Mouse (Mus musculus): Measurements from ENCODE around the gene Ccnk. TPM values are rescaled to one million over a fixed set of nuclear protein-coding genes. Genes with fewer than 3 reads are reported as not detected.

Ccnk gene
- polyA plus RNA-seq, 1 experiment from 2014 or later = 5.6 TPM

DNA sequence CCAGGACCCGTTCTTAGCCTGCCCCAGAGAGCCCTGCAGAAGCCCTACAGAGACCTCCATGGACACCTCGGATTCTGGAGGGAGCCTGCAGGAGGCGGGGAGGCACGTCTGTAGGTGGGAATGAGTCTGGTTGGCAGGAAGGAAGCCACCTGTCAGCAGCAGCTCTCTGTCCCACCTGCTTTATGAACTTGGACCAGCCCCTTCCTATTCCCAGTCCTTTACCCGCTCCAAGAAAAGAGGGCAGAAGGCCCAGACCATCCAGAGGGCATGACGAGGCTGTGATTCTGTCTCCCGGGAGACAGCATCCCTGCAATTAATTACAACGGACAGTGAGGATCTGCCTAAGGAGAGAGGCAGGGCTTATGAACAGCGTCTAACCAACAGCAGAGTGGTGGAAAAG, 52.5 kb downstream of the Ccnk start:
- Histone ChIP-seq H3K27me3 (ENCODE audit: control insufficient read depth, insufficient read depth, low read length) (no peaks in the 10 kb centered on the region), H3K36me3 (ENCODE audit: control insufficient read depth, insufficient read depth, low read length) (no peaks in the 10 kb centered on the region), H3K4me3 (ENCODE audit: low read depth, low read length) (no peak overlapping the region), H3K9ac (ENCODE audit: low read depth, low read length) (no peak overlapping the region), H3K9me3 (replicated peaks; ENCODE audit: control insufficient read depth, low read length) (no peaks in the 10 kb centered on the region), H3K27ac (ENCODE audit: low read depth, low read length) (no peak overlapping the region), H3K4me2 (no peak overlapping the region), H3K4me1 (ENCODE audit: control insufficient read depth, insufficient read depth, low read length) (peaks cover 63% of the 10 kb centered on the region)
- WGBS (ENCODE audit: insufficient replicate concordance) = 61% methylated on average over 9 of the region's 9 CpGs
- no peak for ATAC-seq (replicated peaks; ENCODE audit: insufficient number of reproducible peaks, low FRiP score, low TSS enrichment)

GRCm38 (mm10) chr12:108233736-108234135, 54.4 kb downstream of the Ccnk start:
- H3K9me3 ChIP-seq (replicated peaks; ENCODE audit: control insufficient read depth, low read length) = no peaks in the 10 kb centered on the region
- no peak overlapping the region for H3K4me2 ChIP-seq
- H3K4me1 ChIP-seq (ENCODE audit: control insufficient read depth, insufficient read depth, low read length) = peaks cover 71% of the 10 kb centered on the region
- no peak overlapping the region for H3K9ac ChIP-seq (ENCODE audit: low read depth, low read length)
- 68% methylated on average over 6 of the region's 6 CpGs for WGBS (ENCODE audit: insufficient replicate concordance)
- ATAC-seq (replicated peaks; ENCODE audit: insufficient number of reproducible peaks, low FRiP score, low TSS enrichment) = no peak
- H3K36me3 ChIP-seq (ENCODE audit: control insufficient read depth, insufficient read depth, low read length) = no peaks in the 10 kb centered on the region
- H3K4me3 ChIP-seq (ENCODE audit: low read depth, low read length) = no peak overlapping the region
- no peaks in the 10 kb centered on the region for H3K27me3 ChIP-seq (ENCODE audit: control insufficient read depth, insufficient read depth, low read length)
- H3K27ac ChIP-seq (ENCODE audit: low read depth, low read length) = no peak overlapping the region

GRCm38 (mm10) chr12:108234832-108235602, 55.6 kb downstream of the Ccnk start:
- Histone ChIP-seq H3K4me3 (ENCODE audit: low read depth, low read length) (no peak overlapping the region), H3K27ac (ENCODE audit: low read depth, low read length) (peak overlapping the region; percentile 18; the same call in 1 of the 2 replicates), H3K4me1 (ENCODE audit: control insufficient read depth, insufficient read depth, low read length) (peaks cover 70% of the 10 kb centered on the region), H3K9me3 (replicated peaks; ENCODE audit: control insufficient read depth, low read length) (no peaks in the 10 kb centered on the region), H3K27me3 (ENCODE audit: control insufficient read depth, insufficient read depth, low read length) (no peaks in the 10 kb centered on the region), H3K9ac (ENCODE audit: low read depth, low read length) (no peak overlapping the region), H3K4me2 (no peak overlapping the region), H3K36me3 (ENCODE audit: control insufficient read depth, insufficient read depth, low read length) (no peaks in the 10 kb centered on the region)
- 60% methylated on average over 14 of the region's 14 CpGs for WGBS (ENCODE audit: insufficient replicate concordance)
- no peak for ATAC-seq (replicated peaks; ENCODE audit: insufficient number of reproducible peaks, low FRiP score, low TSS enrichment)

- H3K27ac ChIP-seq (ENCODE audit: low read depth, low read length) = no peak overlapping the region; the same call in 1 of the 2 replicates
- no peak for ATAC-seq (replicated peaks; ENCODE audit: insufficient number of reproducible peaks, low FRiP score, low TSS enrichment)
- no peak overlapping the region for H3K4me2 ChIP-seq
- H3K36me3 ChIP-seq (ENCODE audit: control insufficient read depth, insufficient read depth, low read length) = no peaks in the 10 kb centered on the region
- H3K9ac ChIP-seq (ENCODE audit: low read depth, low read length) = no peak overlapping the region
- no peaks in the 10 kb centered on the region for H3K27me3 ChIP-seq (ENCODE audit: control insufficient read depth, insufficient read depth, low read length)
- peaks cover 76% of the 10 kb centered on the region for H3K4me1 ChIP-seq (ENCODE audit: control insufficient read depth, insufficient read depth, low read length)
- WGBS (ENCODE audit: insufficient replicate concordance) = 70% methylated on average over 17 of the region's 18 CpGs
- no peak overlapping the region for H3K4me3 ChIP-seq (ENCODE audit: low read depth, low read length)
- no peaks in the 10 kb centered on the region for H3K9me3 ChIP-seq (replicated peaks; ENCODE audit: control insufficient read depth, low read length)
These were observed 56.7 kb downstream of the Ccnk start for GRCm38 (mm10) chr12:108235976-108236555.

DNA sequence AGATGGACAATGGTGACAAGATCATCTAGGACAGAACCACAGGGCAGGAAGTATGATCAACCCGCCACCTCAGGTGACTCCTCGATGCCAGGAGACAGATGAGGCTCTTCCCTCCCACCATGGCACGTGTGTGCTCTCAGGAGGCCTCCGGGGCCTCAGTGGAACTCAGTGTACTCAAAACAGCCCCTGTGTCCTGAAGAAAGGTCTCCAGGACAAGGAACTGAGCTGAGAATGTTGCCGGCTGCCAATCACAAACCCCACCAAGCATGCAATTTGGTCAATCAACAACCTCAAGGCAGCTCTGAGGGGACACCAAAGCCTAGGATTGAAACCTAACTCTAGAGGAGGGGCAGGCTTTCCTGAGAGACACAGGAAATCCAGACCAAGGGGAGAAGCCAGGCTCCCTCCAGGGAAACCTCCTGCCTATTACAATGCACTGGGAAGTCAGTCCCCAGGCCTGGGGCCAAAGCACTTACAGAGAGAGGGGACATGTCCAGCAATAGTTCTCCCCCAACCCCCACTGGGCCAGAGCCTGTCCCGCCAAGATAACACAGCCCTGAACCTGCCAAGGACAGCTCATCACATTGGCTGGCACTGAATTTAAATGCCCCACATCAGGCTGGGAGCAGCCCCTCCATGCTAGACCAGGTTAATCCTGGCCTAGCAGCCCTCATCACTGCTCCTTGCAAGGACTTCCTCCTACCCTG, 58.1 kb downstream of the Ccnk start:
- no peak for ATAC-seq (replicated peaks; ENCODE audit: insufficient number of reproducible peaks, low FRiP score, low TSS enrichment)
- peaks cover 81% of the 10 kb centered on the region for H3K4me1 ChIP-seq (ENCODE audit: control insufficient read depth, insufficient read depth, low read length)
- WGBS (ENCODE audit: insufficient replicate concordance) = 62% methylated on average over 6 of the region's 6 CpGs
- H3K36me3 ChIP-seq (ENCODE audit: control insufficient read depth, insufficient read depth, low read length) = no peaks in the 10 kb centered on the region
- H3K4me2 ChIP-seq = 0 out of 2 replicates have a peak overlapping the region, but pooled peaks have one; percentile 24
- H3K27ac ChIP-seq (ENCODE audit: low read depth, low read length) = peak overlapping the region; percentile 35
- H3K27me3 ChIP-seq (ENCODE audit: control insufficient read depth, insufficient read depth, low read length) = no peaks in the 10 kb centered on the region
- no peak overlapping the region for H3K4me3 ChIP-seq (ENCODE audit: low read depth, low read length)
- no peak overlapping the region for H3K9ac ChIP-seq (ENCODE audit: low read depth, low read length)
- no peaks in the 10 kb centered on the region for H3K9me3 ChIP-seq (replicated peaks; ENCODE audit: control insufficient read depth, low read length)

DNA sequence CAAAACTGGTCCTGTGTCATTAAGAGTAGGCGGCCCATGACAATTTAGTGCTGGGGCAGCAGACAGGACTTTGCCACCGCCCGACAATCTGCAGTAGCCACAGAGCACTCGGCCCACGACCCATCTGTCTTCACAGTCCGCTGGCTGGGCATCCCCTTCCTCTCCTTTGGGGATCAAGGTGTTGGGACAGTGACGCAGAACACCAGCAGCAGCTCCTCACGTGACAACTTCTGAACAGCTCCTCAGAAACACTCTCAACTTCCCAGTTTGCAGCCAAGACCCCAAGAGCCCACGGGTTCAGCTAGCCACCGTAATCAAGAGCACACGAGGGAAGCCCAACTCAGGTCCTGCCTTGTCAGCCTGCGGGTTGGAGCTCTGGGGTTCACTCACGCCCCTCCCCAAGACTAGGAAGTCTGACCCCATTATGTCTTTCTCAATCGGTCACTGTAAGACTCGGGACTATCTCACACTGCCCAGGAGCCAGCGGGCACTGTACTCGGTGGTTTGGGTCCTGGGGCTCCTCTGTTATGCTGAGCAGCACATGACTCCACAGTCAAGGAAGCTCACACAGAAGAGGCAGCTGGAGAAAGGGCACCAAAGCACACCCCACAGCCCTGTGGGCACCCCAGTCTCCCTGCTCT, 59.1 kb downstream of the Ccnk start:
- 64% methylated on average over 17 of the region's 17 CpGs for WGBS (ENCODE audit: insufficient replicate concordance)
- Histone ChIP-seq H3K9ac (ENCODE audit: low read depth, low read length) (no peak overlapping the region), H3K4me3 (ENCODE audit: low read depth, low read length) (no peak overlapping the region), H3K27me3 (ENCODE audit: control insufficient read depth, insufficient read depth, low read length) (no peaks in the 10 kb centered on the region), H3K9me3 (replicated peaks; ENCODE audit: control insufficient read depth, low read length) (no peaks in the 10 kb centered on the region), H3K27ac (ENCODE audit: low read depth, low read length) (no peak overlapping the region), H3K4me2 (no peak overlapping the region), H3K4me1 (ENCODE audit: control insufficient read depth, insufficient read depth, low read length) (peaks cover 88% of the 10 kb centered on the region), H3K36me3 (ENCODE audit: control insufficient read depth, insufficient read depth, low read length) (no peaks in the 10 kb centered on the region)
- ATAC-seq (replicated peaks; ENCODE audit: insufficient number of reproducible peaks, low FRiP score, low TSS enrichment) = no peak

GRCm38 (mm10) chr12:108239441-108239840, 60.1 kb downstream of the Ccnk start:
- WGBS (ENCODE audit: insufficient replicate concordance) = 66% methylated on average over 5 of the region's 5 CpGs
- ATAC-seq (replicated peaks; ENCODE audit: insufficient number of reproducible peaks, low FRiP score, low TSS enrichment) = no peak
- Histone ChIP-seq H3K4me2 (no peak overlapping the region), H3K4me1 (ENCODE audit: control insufficient read depth, insufficient read depth, low read length) (peaks cover 91% of the 10 kb centered on the region), H3K27ac (ENCODE audit: low read depth, low read length) (no peak overlapping the region), H3K9ac (ENCODE audit: low read depth, low read length) (no peak overlapping the region), H3K36me3 (ENCODE audit: control insufficient read depth, insufficient read depth, low read length) (no peaks in the 10 kb centered on the region), H3K9me3 (replicated peaks; ENCODE audit: control insufficient read depth, low read length) (no peaks in the 10 kb centered on the region), H3K27me3 (ENCODE audit: control insufficient read depth, insufficient read depth, low read length) (no peaks in the 10 kb centered on the region), H3K4me3 (ENCODE audit: low read depth, low read length) (no peak overlapping the region)

DNA sequence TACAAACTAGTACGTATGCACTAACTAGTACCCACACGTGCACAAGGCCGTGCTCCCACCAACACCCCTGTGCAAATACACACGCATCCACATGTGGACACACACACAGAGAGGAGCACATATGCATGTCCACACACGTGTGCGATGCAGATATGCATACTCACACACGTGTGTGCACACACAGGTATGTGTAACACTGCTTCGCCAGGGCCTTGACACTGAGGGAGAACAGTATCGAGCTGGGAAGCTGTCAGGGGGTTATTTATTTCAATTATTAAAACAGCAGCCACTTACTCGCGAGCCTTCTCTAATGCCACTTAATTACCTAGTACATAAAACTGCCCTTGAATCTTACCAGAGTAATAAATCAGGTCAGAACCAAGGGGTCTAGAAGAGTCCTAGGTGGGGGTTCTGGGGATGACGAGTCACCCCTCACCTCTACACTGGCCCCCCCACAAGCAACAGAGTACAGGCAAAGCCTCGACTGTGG, 61.1 kb downstream of the Ccnk start:
- no peaks in the 10 kb centered on the region for H3K9me3 ChIP-seq (replicated peaks; ENCODE audit: control insufficient read depth, low read length)
- WGBS (ENCODE audit: insufficient replicate concordance) = 82% methylated on average over 13 of the region's 13 CpGs
- no peak overlapping the region for H3K9ac ChIP-seq (ENCODE audit: low read depth, low read length)
- no peak overlapping the region for H3K4me3 ChIP-seq (ENCODE audit: low read depth, low read length)
- no peaks in the 10 kb centered on the region for H3K36me3 ChIP-seq (ENCODE audit: control insufficient read depth, insufficient read depth, low read length)
- H3K4me2 ChIP-seq = no peak overlapping the region
- no peaks in the 10 kb centered on the region for H3K27me3 ChIP-seq (ENCODE audit: control insufficient read depth, insufficient read depth, low read length)
- H3K4me1 ChIP-seq (ENCODE audit: control insufficient read depth, insufficient read depth, low read length) = peaks cover 92% of the 10 kb centered on the region
- ATAC-seq (replicated peaks; ENCODE audit: insufficient number of reproducible peaks, low FRiP score, low TSS enrichment) = no peak
- no peak overlapping the region for H3K27ac ChIP-seq (ENCODE audit: low read depth, low read length)
